Mouse (Mus musculus) kidney, embryonic 16.5 days (tissue): ENCODE measurements at regions not wholly inside any gene's neighbourhood (a gene's known extent, or its start where the extent isn't known, plus 50 kb on each side); places are given as distances from the start of the nearest gene placed in this dataset.
A peak's percentile ranks its signal among the peaks of the same experiment; 100 is the strongest.

ENCODE experiments used
- ATAC-seq: fragments of 200-750 bp; cut with Nextera tagmentation; 2 replicates; pipeline ENCODE4 v1.8.0; 2017; ENCODE audit warnings: moderate TSS enrichment; ENCODE audit not compliant: low FRiP score, low TSS enrichment
- H3K27ac ChIP-seq: fragments of 300-500 bp; sonication (generic); 2 replicates; pipeline ENCODE4 v1.5.1; 2014; ENCODE audit warnings: low read length
- H3K27me3 ChIP-seq: fragments of 300-500 bp; sonication (generic); 2 replicates; pipeline ENCODE4 v1.6.1; 2014; ENCODE audit warnings: low read length, control low read depth, mixed read lengths; ENCODE audit not compliant: insufficient read depth
- H3K36me3 ChIP-seq: fragments of 300-500 bp; sonication (generic); 2 replicates; pipeline ENCODE4 v1.6.1; 2014; ENCODE audit warnings: low read length, control low read depth, mixed read lengths; ENCODE audit not compliant: insufficient read depth
- H3K4me1 ChIP-seq: fragments of 300-500 bp; sonication (generic); 2 replicates; pipeline ENCODE4 v1.6.1; 2014; ENCODE audit warnings: low read length, control low read depth, mixed read lengths; ENCODE audit not compliant: insufficient read depth
- H3K4me2 ChIP-seq: fragments of 300-500 bp; sonication (generic); replicated peaks from 2 replicates; pipeline ENCODE4 v1.6.1; 2014; ENCODE audit warnings: low read depth, low read length
- H3K4me3 ChIP-seq: fragments of 300-500 bp; sonication (generic); 2 replicates; pipeline ENCODE4 v1.5.1; 2014; ENCODE audit warnings: mild to moderate bottlenecking, low read length
- H3K9ac ChIP-seq: fragments of 300-500 bp; sonication (generic); replicated peaks from 2 replicates; pipeline ENCODE4 v1.6.1; 2014; ENCODE audit warnings: low read length
- H3K9me3 ChIP-seq: fragments of 300-500 bp; sonication (generic); 2 replicates; pipeline ENCODE4 v1.6.1; 2016; ENCODE audit warnings: low read length, control low read depth
- WGBS: fragments of 180-500 bp; shearing (Covaris S2); extraction: QIAGEN DNeasy Blood & Tissue Kit; methylation state at CpG from one replicate; pipeline ENCODE4 v1.1.7; 2014; 5-methylcytosine and 5-hydroxymethylcytosine counted together

DNA sequence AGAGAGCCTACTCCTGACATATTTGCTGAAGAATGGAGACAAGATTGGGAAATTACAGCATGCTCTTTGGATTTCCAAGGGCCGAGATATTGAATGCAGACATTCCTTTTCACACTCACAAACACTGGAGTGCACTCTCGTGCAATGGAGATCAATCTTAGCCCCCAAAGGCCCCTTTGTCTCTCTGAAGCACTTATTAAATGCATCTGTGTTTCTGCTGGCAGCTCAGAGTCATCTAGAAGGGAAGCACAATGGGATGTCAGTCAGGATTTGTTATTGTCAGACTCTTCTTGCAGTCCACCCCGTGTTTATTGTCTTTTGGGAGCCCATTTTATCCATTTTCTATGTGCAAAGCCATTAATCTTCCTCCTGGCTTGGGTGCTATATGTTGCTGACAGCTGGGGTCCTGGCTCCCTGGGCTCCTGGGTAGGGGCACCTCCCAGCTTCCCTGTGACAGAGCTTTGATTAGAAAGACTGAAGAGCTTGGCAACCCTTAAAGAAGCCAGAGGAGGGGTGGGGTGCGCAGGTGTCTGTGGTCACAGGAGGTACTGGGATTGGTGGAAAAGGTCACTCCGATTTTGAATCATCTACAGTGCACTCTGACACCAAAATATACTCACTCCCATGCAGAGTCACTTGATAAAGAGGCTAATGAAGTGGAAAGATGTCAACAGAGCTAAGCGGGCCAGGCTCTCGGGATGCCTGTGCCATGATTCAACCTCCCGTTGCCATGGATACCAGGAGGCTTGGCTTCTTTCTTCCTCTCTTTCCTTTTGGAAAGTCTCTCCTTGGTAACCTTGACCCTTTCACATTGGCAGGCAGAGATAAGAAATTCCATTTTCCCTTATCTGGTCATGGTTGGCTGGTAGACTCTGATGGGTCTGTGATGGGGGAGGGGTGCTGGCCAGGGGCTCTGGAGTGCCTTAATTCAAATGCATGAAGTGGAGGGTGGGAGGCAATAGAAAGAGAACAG is 220.8 kb upstream of the Ppp2r3a start:
- no peak overlapping the region for H3K27ac ChIP-seq
- H3K9ac ChIP-seq = no peak overlapping the region
- H3K27me3 ChIP-seq = no peaks in the 10 kb centered on the region
- no peak overlapping the region for H3K4me2 ChIP-seq
- 0 out of 2 replicates have a peak, but pooled peaks have one; percentile 23 for ATAC-seq
- peaks cover 7% of the 10 kb centered on the region; the same call in 1 of the 2 replicates for H3K4me1 ChIP-seq
- H3K9me3 ChIP-seq = no peaks in the 10 kb centered on the region
- WGBS = 50% methylated on average over 8 of the region's 8 CpGs
- no peak overlapping the region for H3K4me3 ChIP-seq
- H3K36me3 ChIP-seq = no peaks in the 10 kb centered on the region

- Histone ChIP-seq H3K27ac (no peak overlapping the region), H3K4me2 (no peak overlapping the region), H3K4me3 (no peak overlapping the region), H3K4me1 (peaks cover 7% of the 10 kb centered on the region; the same call in 1 of the 2 replicates), H3K27me3 (no peaks in the 10 kb centered on the region), H3K36me3 (no peaks in the 10 kb centered on the region), H3K9me3 (no peaks in the 10 kb centered on the region), H3K9ac (no peak overlapping the region)
- ATAC-seq = no peak
- 53% methylated on average over 3 of the region's 3 CpGs for WGBS
These were observed 220.1 kb upstream of the Ppp2r3a start for GRCm38 (mm10) chr9:101471665-101472064.

DNA sequence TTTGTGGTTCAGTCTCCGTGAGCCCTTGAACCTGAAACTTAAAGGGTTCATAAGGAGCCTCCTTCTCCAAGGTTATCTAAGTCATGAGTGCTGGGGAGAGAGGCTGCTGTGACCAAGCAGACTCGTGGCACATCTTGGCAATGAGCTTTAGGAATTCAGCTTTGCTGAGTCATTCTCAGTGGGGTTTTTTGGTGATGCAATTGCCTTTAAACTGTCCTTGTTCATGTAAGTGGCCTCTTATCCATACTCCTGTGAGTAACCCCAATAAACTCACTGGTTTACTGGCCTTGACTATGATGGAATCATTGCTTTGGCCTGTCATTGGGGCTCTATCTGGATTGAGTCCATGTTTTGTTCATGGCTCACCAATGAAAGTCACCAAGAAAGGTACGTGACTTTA is 218.2 kb upstream of the Ppp2r3a start:
- Histone ChIP-seq H3K4me2 (no peak overlapping the region), H3K27ac (no peak overlapping the region), H3K9me3 (no peaks in the 10 kb centered on the region), H3K4me1 (peaks cover 7% of the 10 kb centered on the region; the same call in 1 of the 2 replicates), H3K4me3 (no peak overlapping the region), H3K36me3 (no peaks in the 10 kb centered on the region), H3K27me3 (no peaks in the 10 kb centered on the region), H3K9ac (no peak overlapping the region)
- 80% methylated on average over 3 of the region's 3 CpGs for WGBS
- no peak for ATAC-seq

DNA sequence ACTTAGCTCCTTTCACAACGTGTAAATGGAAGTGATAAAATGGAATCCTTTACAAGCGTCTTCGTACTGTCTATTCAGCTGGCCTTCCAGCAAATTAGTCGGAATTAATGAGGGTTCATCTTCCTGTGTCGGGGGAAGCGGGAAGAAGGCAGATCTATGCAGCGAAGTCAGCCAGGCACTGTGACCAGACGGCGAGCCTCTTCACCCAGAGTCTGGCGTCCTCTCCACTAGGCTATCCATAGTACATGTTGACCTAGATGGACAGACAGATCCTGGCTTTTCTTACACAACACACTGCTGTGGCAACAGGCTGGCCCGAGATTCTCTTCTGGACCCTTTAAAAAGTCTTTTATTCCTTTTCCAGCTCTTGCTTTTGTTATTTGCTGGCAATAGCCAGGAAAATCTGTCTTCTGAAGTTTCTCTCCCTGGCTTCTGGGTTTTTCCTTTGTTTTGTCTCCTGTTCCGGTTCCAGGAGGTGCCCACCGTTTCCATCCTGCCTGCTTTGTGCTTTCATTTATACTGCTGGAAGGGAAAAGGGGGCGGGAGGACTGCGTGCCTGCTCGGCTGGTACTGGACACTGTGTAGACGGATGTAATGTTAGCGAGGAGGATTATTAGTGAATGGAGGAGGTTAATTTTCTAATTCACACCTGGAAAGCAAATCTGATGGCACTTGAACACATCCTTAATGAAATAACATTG is 213.3 kb upstream of the Ppp2r3a start:
- Histone ChIP-seq H3K4me3 (no peak overlapping the region), H3K4me2 (no peak overlapping the region; the same call in 1 of the 2 replicates)
- WGBS = 60% methylated on average over 18 of the region's 18 CpGs

DNA sequence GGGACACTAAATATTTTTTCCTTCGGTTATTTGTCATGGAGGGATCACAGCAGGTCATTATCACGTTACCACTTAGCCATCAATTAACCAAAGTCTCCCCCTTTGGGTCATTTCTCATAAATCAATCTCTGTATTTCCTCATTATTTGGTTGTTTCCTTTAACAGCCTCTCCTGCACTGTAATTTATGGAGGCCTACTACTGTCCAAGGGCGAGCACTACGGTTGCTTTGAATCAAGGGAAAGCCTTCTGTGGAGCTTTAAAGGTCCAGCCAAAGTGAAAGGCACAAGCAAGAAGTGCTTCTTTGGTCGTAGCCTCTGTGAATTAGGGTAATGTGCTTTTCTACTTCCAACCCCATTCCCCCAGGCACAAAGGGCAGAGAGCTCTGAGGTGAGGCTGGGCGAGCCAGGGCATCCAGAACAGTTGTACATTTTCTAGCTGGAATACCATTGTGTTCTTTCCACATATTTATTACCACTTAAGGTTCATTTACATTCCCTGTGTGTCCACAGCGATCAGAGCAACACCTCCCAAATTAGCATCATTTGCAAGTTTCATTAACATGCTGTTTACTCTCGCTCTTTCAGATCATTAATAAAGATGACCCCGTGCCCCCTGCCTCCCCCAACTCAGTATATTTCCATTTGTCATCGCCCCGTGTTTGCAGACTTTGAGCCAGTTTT is 207.5 kb upstream of the Ppp2r3a start:
- Histone ChIP-seq H3K4me3 (no peak overlapping the region), H3K36me3 (no peaks in the 10 kb centered on the region), H3K27me3 (0 out of 2 replicates have a peak, but pooled peaks cover 4% of the 10 kb centered on the region), H3K4me2 (no peak overlapping the region), H3K9ac (no peak overlapping the region), H3K9me3 (no peaks in the 10 kb centered on the region), H3K4me1 (peaks cover 11% of the 10 kb centered on the region), H3K27ac (no peak overlapping the region)
- 29% methylated on average over 11 of the region's 11 CpGs for WGBS
- ATAC-seq = peak; percentile 42; the same call in 1 of the 2 replicates

More for the DNA sequence above, 213.3 kb upstream of the Ppp2r3a start:
- Histone ChIP-seq H3K9me3 (no peaks in the 10 kb centered on the region), H3K27ac (no peak overlapping the region), H3K36me3 (no peaks in the 10 kb centered on the region), H3K27me3 (no peaks in the 10 kb centered on the region), H3K9ac (no peak overlapping the region), H3K4me1 (no peaks in the 10 kb centered on the region)
- no peak for ATAC-seq

DNA sequence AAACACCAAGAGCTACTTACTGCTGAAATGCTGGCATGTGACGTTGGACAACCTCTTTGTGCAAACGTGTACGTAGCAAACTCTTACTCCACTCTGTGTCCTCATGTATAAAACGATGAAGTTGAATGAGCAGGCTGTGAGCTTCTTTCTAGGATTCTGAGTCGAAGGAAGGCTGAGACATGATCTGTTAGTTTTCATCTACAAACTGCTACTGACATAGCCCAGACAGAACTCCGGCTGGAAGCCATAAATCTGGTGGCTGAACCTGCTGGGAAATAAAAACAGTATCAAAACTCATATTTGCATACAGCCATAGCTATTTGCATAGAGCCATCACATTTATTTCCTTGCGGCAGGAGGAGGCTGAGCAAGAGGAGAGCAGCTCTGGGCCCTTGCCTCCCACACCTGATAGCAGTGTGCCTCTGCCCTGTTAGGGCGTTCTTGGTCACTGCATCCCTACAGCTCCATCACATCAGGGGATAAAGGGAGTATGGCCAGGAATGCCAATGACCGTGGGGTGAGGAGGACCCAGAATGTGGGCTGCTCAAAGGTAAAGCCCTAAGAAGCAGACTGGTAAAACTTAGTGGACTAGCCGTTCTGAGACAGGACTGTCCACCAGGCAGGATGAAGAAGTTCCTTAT is 206.8 kb upstream of the Ppp2r3a start:
- Histone ChIP-seq H3K4me3 (no peak overlapping the region), H3K4me1 (peaks cover 11% of the 10 kb centered on the region), H3K9ac (no peak overlapping the region), H3K9me3 (no peaks in the 10 kb centered on the region), H3K36me3 (no peaks in the 10 kb centered on the region), H3K27ac (no peak overlapping the region), H3K4me2 (no peak overlapping the region), H3K27me3 (0 out of 2 replicates have a peak, but pooled peaks cover 4% of the 10 kb centered on the region)
- peak; percentile 59 for ATAC-seq
- 33% methylated on average over 10 of the region's 10 CpGs for WGBS

DNA sequence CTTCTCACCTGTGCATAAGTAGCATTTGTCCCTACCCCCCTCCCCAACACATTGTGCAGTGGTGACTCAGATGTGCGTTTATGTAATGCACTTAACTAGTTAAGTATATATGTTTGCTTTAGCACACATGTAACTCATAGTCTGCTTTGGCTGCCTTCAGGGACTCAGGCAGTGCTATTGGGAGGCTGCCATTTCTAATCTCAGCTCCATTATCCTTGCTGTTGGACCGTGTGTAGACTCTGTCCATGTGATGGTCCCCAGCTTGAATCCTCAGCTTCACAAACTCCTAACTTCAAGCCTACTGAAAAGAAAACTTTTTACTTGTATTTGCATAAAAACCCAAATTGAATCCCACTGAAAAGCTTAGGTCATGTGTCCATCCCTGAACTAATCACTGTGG is 194.7 kb upstream of the Ppp2r3a start:
- no peaks in the 10 kb centered on the region for H3K27me3 ChIP-seq
- WGBS = 70% methylated on average over 2 of the region's 2 CpGs
- H3K4me2 ChIP-seq = no peak overlapping the region
- no peak overlapping the region for H3K4me3 ChIP-seq
- H3K27ac ChIP-seq = no peak overlapping the region
- no peaks in the 10 kb centered on the region for H3K9me3 ChIP-seq
- H3K4me1 ChIP-seq = peaks cover 9% of the 10 kb centered on the region
- no peak overlapping the region for H3K9ac ChIP-seq
- ATAC-seq = no peak
- no peaks in the 10 kb centered on the region for H3K36me3 ChIP-seq

GRCm38 (mm10) chr9:101445764-101446163 is 194.2 kb upstream of the Ppp2r3a start:
- Histone ChIP-seq H3K27me3 (no peaks in the 10 kb centered on the region), H3K4me3 (no peak overlapping the region)
- WGBS = 82% methylated on average over 5 of the region's 5 CpGs

DNA sequence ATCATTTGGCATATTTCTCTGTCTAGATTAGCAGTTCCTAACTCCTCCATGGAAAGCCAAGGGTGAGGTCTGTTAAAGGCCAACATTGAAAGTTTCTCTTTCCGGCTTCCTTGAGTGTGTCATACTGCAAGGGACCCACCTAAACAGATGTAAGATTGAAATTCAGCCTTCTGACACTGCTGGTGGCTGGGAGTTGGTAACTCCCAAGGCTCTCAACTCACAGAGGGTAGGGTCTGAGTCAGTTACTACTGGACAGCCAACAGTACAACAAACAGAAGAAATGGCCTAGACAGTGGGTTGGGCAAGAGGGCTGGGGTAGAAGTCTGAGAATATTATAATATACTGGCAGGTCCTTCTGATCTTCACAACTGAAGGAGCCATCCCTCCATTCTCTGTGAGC is 193.7 kb upstream of the Ppp2r3a start:
- H3K27me3 ChIP-seq = no peaks in the 10 kb centered on the region
- H3K4me2 ChIP-seq = no peak overlapping the region
- no peak overlapping the region for H3K4me3 ChIP-seq
- no peaks in the 10 kb centered on the region for H3K36me3 ChIP-seq
- no peak overlapping the region for H3K27ac ChIP-seq
- 88% methylated on average over 1 of the region's 1 CpGs for WGBS
- no peaks in the 10 kb centered on the region for H3K9me3 ChIP-seq
- no peak for ATAC-seq
- H3K4me1 ChIP-seq = peaks cover 9% of the 10 kb centered on the region
- H3K9ac ChIP-seq = no peak overlapping the region

More at GRCm38 (mm10) chr9:101445764-101446163, 194.2 kb upstream of the Ppp2r3a start:
- Histone ChIP-seq H3K9me3 (no peaks in the 10 kb centered on the region), H3K4me2 (no peak overlapping the region), H3K27ac (no peak overlapping the region), H3K4me1 (peaks cover 9% of the 10 kb centered on the region), H3K36me3 (no peaks in the 10 kb centered on the region), H3K9ac (no peak overlapping the region)
- ATAC-seq = no peak
